Mouse (Mus musculus): ENCODE measurements at regions not wholly inside any gene's neighbourhood (a gene's known extent, or its start where the extent isn't known, plus 50 kb on each side); places are given as distances from the start of the nearest gene placed in this dataset.
"Not testable (repeated sequence)": the region's sequence is repeated elsewhere in the genome, so short reads cannot be mapped to it uniquely, and the experiment has no call there.

GRCm38 (mm10) chr2:107468671-107469070 lies 178.2 kb downstream of the Kcna4 start:
- DNase-seq = no peak

- DNase-seq = no peak
Measured at GRCm38 (mm10) chr2:107503646-107504379, 213.4 kb downstream of the Kcna4 start.

GRCm38 (mm10) chr2:107507426-107508167 lies 217.2 kb downstream of the Kcna4 start:
- DNase-seq = no peak

GRCm38 (mm10) chr2:107515486-107515885 lies 225.0 kb downstream of the Kcna4 start:
- not testable (repeated sequence) for DNase-seq

- no peak for DNase-seq
Measured at GRCm38 (mm10) chr2:107518107-107518506, 227.7 kb downstream of the Kcna4 start.

GRCm38 (mm10) chr2:107518759-107519158 lies 228.3 kb downstream of the Kcna4 start:
- no peak for DNase-seq

- peak; percentile 3 for DNase-seq
Measured at GRCm38 (mm10) chr2:107519326-107519725, 228.9 kb downstream of the Kcna4 start.

- DNase-seq = no peak
Measured at GRCm38 (mm10) chr2:107519761-107520160, 229.3 kb downstream of the Kcna4 start.

- DNase-seq = no peak
Measured at GRCm38 (mm10) chr2:107543161-107543560, 252.7 kb downstream of the Kcna4 start.

- no peak for DNase-seq
Measured at GRCm38 (mm10) chr2:107552569-107552968, 262.1 kb downstream of the Kcna4 start.

GRCm38 (mm10) chr2:107556239-107556638 lies 265.8 kb downstream of the Kcna4 start:
- no peak for DNase-seq

GRCm38 (mm10) chr2:107569618-107570017 lies 279.2 kb downstream of the Kcna4 start:
- DNase-seq = no peak

- no peak for DNase-seq
Measured at GRCm38 (mm10) chr2:107609872-107610559, 319.6 kb downstream of the Kcna4 start.

- DNase-seq = no peak
Measured at GRCm38 (mm10) chr2:107611811-107612210, 321.4 kb downstream of the Kcna4 start.

GRCm38 (mm10) chr2:107612221-107612620 lies 321.8 kb downstream of the Kcna4 start:
- no peak for DNase-seq

GRCm38 (mm10) chr2:107614715-107615114 lies 324.3 kb downstream of the Kcna4 start:
- DNase-seq = no peak

GRCm38 (mm10) chr2:107627458-107627857 lies 337.0 kb downstream of the Kcna4 start:
- no peak for DNase-seq

GRCm38 (mm10) chr2:107659176-107659575 lies 368.7 kb downstream of the Kcna4 start:
- DNase-seq = no peak
